Mouse (Mus musculus) erythroblast, embryonic 14.5 days (primary cell): ENCODE data around the gene Slc15a1.

Experiments used
- GATA1 ChIP-seq: IDR thresholded peaks from 2 replicates; pipeline ENCODE4 v1.6.1; 2012; ENCODE audit warnings: low read length, inconsistent platforms, mixed read lengths
- TAL1 ChIP-seq: IDR thresholded peaks from 3 replicates; pipeline ENCODE4 v1.6.1; 2012; ENCODE audit warnings: low read length, inconsistent platforms, mixed read lengths

GRCm38 (mm10) chr14:121545551-121546331, 40.7 kb upstream of the Slc15a1 start:
- TF ChIP-seq GATA1 (no peak), TAL1 (no peak)
